Mouse (Mus musculus) heart, adult 11 months (tissue): ENCODE results near the gene Rhbdf2.
"Not testable (repeated sequence)": the region's sequence is repeated elsewhere in the genome, so short reads cannot be mapped to it uniquely, and the experiment has no call there.

Experiments
- DNase-seq: peaks from one replicate; pipeline ENCODE4 v3.0.0; 2022

Rhbdf2 gene

GRCm38 (mm10) chr11:116617641-116618040, 9.2 kb downstream of the Rhbdf2 start:
- DNase-seq = peak; percentile 96

- peak; percentile 96 for DNase-seq
Observed at GRCm38 (mm10) chr11:116616438-116617118, 10.2 kb downstream of the Rhbdf2 start.

GRCm38 (mm10) chr11:116615735-116616437, 10.9 kb downstream of the Rhbdf2 start:
- DNase-seq = peak; percentile 99

- peak; percentile 91 for DNase-seq
Observed at GRCm38 (mm10) chr11:116613234-116613633, 13.6 kb downstream of the Rhbdf2 start.

DNA sequence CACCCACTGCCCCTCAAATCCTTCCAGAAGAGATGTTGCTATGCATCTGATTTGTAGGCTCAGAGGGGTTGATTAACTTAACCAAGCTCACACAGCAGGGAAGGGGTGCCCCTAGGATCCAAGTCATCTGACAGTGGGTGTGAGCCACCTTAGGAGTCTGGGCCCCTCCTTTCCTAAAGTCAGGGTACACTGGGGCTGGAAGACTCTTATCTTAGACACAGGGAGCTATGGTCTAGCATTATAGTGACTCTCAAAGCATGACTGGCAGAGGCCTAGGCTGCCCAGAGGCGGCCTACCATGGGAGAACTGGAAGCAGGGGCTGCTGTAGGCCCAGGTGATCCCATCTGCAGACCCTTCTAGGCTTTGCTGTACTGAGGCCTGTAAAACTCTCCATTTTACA, 14.3 kb downstream of the Rhbdf2 start:
- DNase-seq = no peak

DNA sequence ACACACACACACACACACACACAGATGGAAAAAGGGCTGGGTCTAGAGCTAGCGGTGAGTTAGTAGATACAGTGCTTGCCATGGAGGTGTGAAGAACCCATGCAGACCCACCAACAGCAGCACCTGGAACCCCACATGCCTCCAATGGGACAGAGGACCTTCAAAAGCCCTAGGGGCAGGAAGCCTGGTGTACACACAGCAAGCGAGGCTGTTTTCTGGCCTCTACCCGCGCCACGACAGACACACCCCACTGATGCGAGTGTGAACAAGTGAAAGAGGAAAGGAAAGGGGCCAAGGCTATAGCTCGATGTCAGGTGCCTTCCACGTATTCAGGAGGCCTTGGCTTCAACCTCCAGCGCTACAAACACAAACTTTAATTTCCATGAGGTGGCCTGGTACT, 14.9 kb downstream of the Rhbdf2 start:
- DNase-seq = peak; percentile 90

DNA sequence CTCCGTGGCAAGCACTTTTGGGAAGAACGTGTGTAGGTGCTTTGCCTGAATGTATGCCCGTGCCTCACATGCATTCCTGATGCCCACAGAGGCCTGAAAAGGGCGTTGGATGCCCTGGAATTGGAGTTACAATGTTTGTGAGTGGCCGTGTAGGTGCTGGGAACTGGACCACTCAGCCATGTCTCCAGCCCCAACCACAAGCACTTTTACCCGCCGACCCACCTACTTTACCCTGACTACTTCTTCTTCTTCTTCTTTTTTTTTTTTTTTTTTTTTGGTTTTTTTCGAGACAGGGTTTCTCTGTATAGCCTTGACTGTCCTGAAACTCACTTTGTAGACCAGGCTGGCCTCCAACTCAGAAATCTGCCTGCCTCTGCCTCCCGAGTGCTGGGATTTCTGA, 15.7 kb downstream of the Rhbdf2 start:
- DNase-seq = not testable (repeated sequence)

DNA sequence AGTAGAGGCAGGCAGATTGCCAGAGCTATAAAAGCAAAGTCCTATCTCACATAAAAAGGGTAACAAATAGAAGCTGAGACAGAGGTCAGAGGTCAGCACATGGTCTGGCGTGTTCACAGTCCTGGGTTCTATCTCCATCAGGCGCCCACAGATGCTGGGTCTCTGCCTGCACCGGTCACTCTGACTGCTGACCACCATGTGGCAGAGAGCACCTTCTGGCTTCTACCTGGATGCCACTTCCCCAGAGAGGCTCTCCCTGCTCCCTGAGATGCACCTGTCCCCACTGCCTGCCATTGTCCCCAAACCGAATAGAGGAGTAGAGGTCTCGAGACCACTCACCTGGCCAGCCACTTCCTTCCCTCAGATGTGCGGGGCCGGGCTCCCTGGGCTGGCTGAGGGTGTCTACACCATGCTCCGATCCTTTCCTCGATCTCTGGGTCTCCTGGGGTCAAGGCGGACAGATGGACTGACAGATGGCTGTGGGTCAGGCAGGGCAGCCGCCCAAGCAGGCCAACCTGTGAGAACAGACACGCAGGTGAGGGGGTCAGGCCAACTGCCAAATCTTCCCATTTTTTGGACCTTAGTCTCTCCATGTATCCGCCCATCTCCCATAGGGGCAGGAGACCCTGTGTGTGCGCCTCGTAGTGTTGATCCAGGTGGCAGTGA, 16.7 kb downstream of the Rhbdf2 start:
- no peak for DNase-seq

GRCm38 (mm10) chr11:116607717-116608116, 19.1 kb downstream of the Rhbdf2 start:
- no peak for DNase-seq

DNA sequence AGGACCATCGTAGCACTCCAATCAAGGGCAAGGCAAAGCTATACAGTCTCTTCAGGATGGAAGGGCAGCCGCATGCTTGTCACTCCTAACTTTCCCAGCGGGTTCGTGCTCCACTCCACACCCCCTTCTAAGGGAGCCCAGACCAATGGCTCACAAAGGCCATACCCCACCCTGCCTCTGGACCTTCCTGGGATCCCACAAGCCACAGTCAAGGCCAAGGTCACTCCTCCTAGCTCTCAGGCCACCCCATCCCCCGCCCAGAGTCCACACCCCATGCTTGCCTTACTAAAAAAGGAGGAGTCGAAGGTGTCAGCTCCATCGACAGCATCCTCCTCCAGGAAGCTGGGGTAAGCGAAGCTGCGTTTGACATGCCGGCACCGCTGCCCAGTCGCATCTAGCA, 22.7 kb downstream of the Rhbdf2 start:
- no peak for DNase-seq

- no peak for DNase-seq
Observed at GRCm38 (mm10) chr11:116603339-116603738, 23.5 kb downstream of the Rhbdf2 start.

- peak; percentile 90 for DNase-seq
Observed at GRCm38 (mm10) chr11:116602043-116602442, 24.8 kb downstream of the Rhbdf2 start.

- DNase-seq = peak; percentile 87
Observed at GRCm38 (mm10) chr11:116601166-116601565, 25.7 kb downstream of the Rhbdf2 start.

GRCm38 (mm10) chr11:116599230-116599629, 27.6 kb downstream of the Rhbdf2 start:
- DNase-seq = peak; percentile 89

DNA sequence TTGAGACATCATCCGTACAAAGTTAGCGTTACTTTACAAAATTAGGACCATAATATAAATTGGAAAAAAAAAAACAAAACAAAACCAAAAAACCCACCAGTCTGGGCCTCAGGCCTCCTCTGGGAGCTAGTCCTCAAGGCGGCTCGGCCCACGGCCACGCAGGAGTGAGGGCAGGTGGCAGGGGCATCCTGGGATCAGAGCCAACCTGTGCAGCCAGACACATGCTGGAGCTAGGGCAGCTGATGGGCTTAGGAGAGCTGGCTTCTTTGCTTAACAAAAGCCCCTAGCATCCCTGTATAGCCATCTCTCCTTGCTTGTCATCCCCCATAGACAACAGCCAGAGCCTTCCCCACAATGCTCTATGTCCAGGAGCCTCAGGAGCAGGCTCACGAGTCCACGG, 28.6 kb downstream of the Rhbdf2 start:
- no peak for DNase-seq

DNA sequence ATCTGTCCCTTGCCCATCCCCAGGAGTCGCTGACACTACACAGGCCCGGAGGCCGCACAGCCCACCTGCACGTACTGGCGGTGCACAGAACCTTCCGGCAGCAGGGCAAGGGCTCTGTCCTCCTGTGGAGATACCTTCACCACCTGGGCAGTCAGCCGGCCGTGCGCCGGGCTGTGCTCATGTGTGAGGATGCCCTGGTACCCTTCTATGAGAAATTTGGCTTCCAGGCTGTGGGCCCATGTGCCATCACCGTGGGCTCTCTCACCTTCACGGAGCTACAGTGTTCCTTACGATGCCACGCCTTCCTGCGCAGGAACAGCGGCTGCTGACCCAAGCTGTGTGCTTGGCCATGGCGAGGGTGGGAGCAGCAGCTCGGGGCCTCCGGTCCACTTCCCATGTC, 30.1 kb downstream of the Rhbdf2 start:
- DNase-seq = peak; percentile 91

DNA sequence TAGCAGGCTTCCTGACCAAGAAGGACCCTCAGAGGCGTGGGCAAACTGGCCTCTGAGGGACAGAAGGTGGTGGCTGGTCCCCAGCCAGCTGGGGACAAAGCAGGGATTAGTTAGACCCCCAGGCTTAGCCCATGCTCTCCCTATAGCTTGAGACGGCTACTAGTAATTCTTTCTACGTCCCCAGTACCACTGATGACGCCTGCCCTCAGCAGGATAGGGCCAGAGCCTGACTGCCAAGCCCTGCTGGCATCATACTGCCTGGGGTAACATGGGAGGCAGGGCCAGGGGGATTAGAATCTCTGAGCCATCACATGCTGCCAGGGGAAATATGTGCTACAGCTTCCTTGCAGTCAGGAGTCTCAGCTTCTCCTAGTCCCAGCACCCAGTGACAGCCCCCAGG, 33.5 kb downstream of the Rhbdf2 start:
- peak; percentile 88 for DNase-seq

GRCm38 (mm10) chr11:116592428-116592827, 34.4 kb downstream of the Rhbdf2 start:
- peak; percentile 98 for DNase-seq

- no peak for DNase-seq
Observed at GRCm38 (mm10) chr11:116591621-116592020, 35.2 kb downstream of the Rhbdf2 start.

- DNase-seq = peak; percentile 85
Observed at GRCm38 (mm10) chr11:116589574-116589973, 37.2 kb downstream of the Rhbdf2 start.

- DNase-seq = peak; percentile 85
Observed at GRCm38 (mm10) chr11:116589020-116589531, 37.7 kb downstream of the Rhbdf2 start.

- DNase-seq = peak; percentile 96
Observed at GRCm38 (mm10) chr11:116586801-116587631, 39.8 kb downstream of the Rhbdf2 start.

DNA sequence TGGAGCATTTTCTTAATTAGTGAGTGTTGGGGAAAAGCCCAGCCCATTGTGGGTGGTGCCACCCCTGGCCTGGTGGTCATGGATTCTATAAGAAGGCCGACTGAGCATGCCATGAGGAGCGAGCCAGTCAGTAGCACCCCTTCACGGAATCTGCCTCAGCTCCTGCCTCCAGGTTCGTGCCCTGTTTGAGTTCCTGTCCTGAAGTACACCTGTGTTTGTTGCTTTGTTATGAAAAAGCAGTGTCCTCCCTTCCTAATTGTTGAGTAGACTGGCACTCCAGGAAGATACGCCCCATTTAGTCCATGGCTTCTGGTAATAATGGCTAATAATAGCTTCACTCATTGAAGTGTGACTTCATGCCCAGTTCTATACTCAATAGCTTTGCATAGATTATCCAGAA, 40.5 kb downstream of the Rhbdf2 start, which contains the start of gene Aanat:
TSS of gene Aanat (plus strand) at position 123 of the 400 bp plus-strand sequence.
- DNase-seq = peak; percentile 89
